Comparison of ENCODE assay signal across 29 mouse cellular contexts in the genomic region with DNA sequence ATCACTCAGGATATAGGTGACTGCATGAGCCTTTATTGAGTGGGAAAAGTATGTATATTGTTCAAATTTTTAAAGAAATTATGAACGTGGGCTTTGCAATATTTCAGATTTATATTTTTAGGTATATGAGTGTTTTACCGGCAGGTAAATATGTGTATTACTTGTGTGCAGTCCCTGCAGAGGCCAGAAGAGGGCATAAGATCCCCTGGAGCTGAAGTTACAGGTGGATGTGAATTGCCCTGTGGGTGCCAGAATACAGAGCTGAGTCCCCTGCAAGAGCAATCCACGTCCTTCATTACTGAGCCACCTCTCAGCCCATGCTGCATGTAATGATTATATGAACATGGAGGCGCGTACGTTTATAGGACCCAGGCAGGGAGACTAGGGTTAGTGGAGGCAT.
DNase-seq lines count a peak whose midpoint lies in the region; ATAC-seq and TF ChIP-seq lines count a peak whose summit lies in the region.
"Had no signal": no experiment of that assay in that cellular context is flagged by ENCODE, and none has a peak within 500 bp of the region (broad histone marks: within the 10 kb centered on the region; RNA-seq: fewer than 3 reads in every experiment).

No protein-coding gene starts in this region.

- DNase-seq in lung, embryonic 14.5 days: no peak
- no peak for DNase-seq in lung, postnatal 25 days (ENCODE audit: low spot score)
- no peak for DNase-seq in Patski (ENCODE audit: low read depth, low spot score)
- DNase-seq in adrenal gland, adult (ENCODE audit: inconsistent age in 2 of 2, low spot score in 1 of 2): no peak
- no peak for DNase-seq in adrenal gland, postnatal 14 days
- DNase-seq: cerebellum, adult 2 months; cerebellum, postnatal 14 days; gastrocnemius, postnatal 10 days; kidney, adult 11 months; kidney, postnatal 36 days; layer of hippocampus, postnatal 36 days; left cerebral cortex, postnatal 4 days; lung, postnatal 4 days; midbrain, embryonic 14.5 days; retina, postnatal 1 day; right cerebral cortex, postnatal 14 days; thymus, adult 2 months; thymus, postnatal 36 days had no signal

- no peaks in the 10 kb centered on the region for H3K27me3 ChIP-seq in intestine, postnatal 0 days (replicated peaks; ENCODE audit: control insufficient read depth, insufficient read depth, low read length)
- no peaks in the 10 kb centered on the region for H3K27me3 ChIP-seq in intestine, embryonic 15.5 days (replicated peaks)
- no peaks in the 10 kb centered on the region for H3K27me3 ChIP-seq in lung, embryonic 14.5 days (ENCODE audit: insufficient read depth, low read length)
- H3K27me3 ChIP-seq in Patski: no peaks in the 10 kb centered on the region
- H3K27me3 ChIP-seq: heart, embryonic 15.5 days; kidney, embryonic 15.5 days; liver, embryonic 15.5 days; megakaryocyte, embryonic 14.5 days; neural tube, embryonic 15.5 days; stomach, embryonic 15.5 days had no signal

- no peaks in the 10 kb centered on the region; the same call in 1 of the 2 replicates for H3K4me1 ChIP-seq in intestine, postnatal 0 days (replicated peaks; ENCODE audit: control insufficient read depth, insufficient read depth, low read length)
- H3K4me1 ChIP-seq in intestine, embryonic 15.5 days (replicated peaks): peaks cover 12% of the 10 kb centered on the region; the same call in 1 of the 2 replicates
- H3K4me1 ChIP-seq in lung, embryonic 14.5 days (ENCODE audit: insufficient read depth): peaks cover 8% of the 10 kb centered on the region
- H3K4me1 ChIP-seq: megakaryocyte, embryonic 14.5 days had no signal

- 94% methylated on average over 6 of the region's 6 CpGs for WGBS in intestine, postnatal 0 days
- WGBS in intestine, embryonic 15.5 days: 94% methylated on average over 6 of the region's 6 CpGs
- WGBS in lung, embryonic 14.5 days: 93% methylated on average over 6 of the region's 6 CpGs

- H3K9ac ChIP-seq in intestine, postnatal 0 days (ENCODE audit: low read depth, low read length): no peak overlapping the region
- H3K9ac ChIP-seq in intestine, embryonic 15.5 days: no peak overlapping the region
- H3K9ac ChIP-seq in lung, embryonic 14.5 days: no peak overlapping the region
- H3K9ac ChIP-seq: heart, embryonic 15.5 days; kidney, embryonic 15.5 days; liver, embryonic 15.5 days; neural tube, embryonic 15.5 days; stomach, embryonic 15.5 days had no signal

- in situ Hi-C loops in Patski (cut with MboI; ENCODE audit: low pct_unique_long_range_greater_than_20kb): loop anchor here (5.0 kb wide), 1 partner anchor 107 kb away; no protein-coding TSS in a partner anchor

- H3K4me3 ChIP-seq in intestine, postnatal 0 days (ENCODE audit: low read depth, low read length): no peak overlapping the region
- no peak overlapping the region for H3K4me3 ChIP-seq in intestine, embryonic 15.5 days (replicated peaks)
- H3K4me3 ChIP-seq in lung, embryonic 14.5 days (ENCODE audit: low read depth, low read length): no peak overlapping the region
- H3K4me3 ChIP-seq: erythroblast, embryonic 14.5 days; heart, embryonic 15.5 days; kidney, embryonic 15.5 days; liver, embryonic 15.5 days; megakaryocyte, embryonic 14.5 days; neural tube, embryonic 15.5 days; stomach, embryonic 15.5 days had no signal

- no peaks in the 10 kb centered on the region for H3K36me3 ChIP-seq in intestine, postnatal 0 days (ENCODE audit: control insufficient read depth, insufficient read depth)
- no peaks in the 10 kb centered on the region for H3K36me3 ChIP-seq in intestine, embryonic 15.5 days
- H3K36me3 ChIP-seq in lung, embryonic 14.5 days (ENCODE audit: insufficient read depth): no peaks in the 10 kb centered on the region
- H3K36me3 ChIP-seq: heart, embryonic 15.5 days; kidney, embryonic 15.5 days; liver, embryonic 15.5 days; neural tube, embryonic 15.5 days; stomach, embryonic 15.5 days had no signal

- POLR2A ChIA-PET in Patski (lab: Charles Lee): interaction anchor here (0.6 kb wide), 1 partner anchor 370 kb away, joined by 3 read pairs; no protein-coding TSS in a partner anchor

- peak; percentile 20; the same call in 1 of the 2 replicates for TF ChIP-seq CTCF in intestine, postnatal 0 days (IDR thresholded peaks at IDR 0.05; ENCODE audit: low read depth)
- peak; percentile 32; the same call in 1 of the 2 replicates for TF ChIP-seq CTCF in lung, embryonic 14.5 days (IDR thresholded peaks at IDR 0.05; ENCODE audit: low read depth)
- peak; percentile 38 for TF ChIP-seq CTCF in Patski (IDR thresholded peaks at IDR 0.05)

- no peak for ATAC-seq in intestine, postnatal 0 days
- ATAC-seq in intestine, embryonic 15.5 days: no peak
- no peak for ATAC-seq in lung, embryonic 14.5 days (ENCODE audit: insufficient read depth)
- no peak for ATAC-seq in Patski
- ATAC-seq: CD4-positive, CD25-positive, alpha-beta regulatory T cell, adult 4 months; forebrain, embryonic 16.5 days had no signal

- CTCF ChIA-PET in Patski (lab: Charles Lee): interaction anchor here (3.2 to 7.1 kb wide), 2 partner anchors 14 to 37 kb away, joined by 9 to 87 read pairs; no protein-coding TSS in a partner anchor

- no peak overlapping the region for H3K4me2 ChIP-seq in intestine, postnatal 0 days (replicated peaks; ENCODE audit: low read depth)
- H3K4me2 ChIP-seq in intestine, embryonic 15.5 days (replicated peaks): no peak overlapping the region
- H3K4me2 ChIP-seq in lung, embryonic 14.5 days: no peak overlapping the region
- H3K4me2 ChIP-seq: heart, embryonic 15.5 days; kidney, embryonic 15.5 days; liver, embryonic 15.5 days; neural tube, embryonic 15.5 days; stomach, embryonic 15.5 days had no signal

- no peak overlapping the region for H3K27ac ChIP-seq in intestine, postnatal 0 days (ENCODE audit: low read depth, low read length)
- no peak overlapping the region for H3K27ac ChIP-seq in intestine, embryonic 15.5 days
- H3K27ac ChIP-seq in lung, embryonic 14.5 days (ENCODE audit: low read depth): no peak overlapping the region
- H3K27ac ChIP-seq: heart, embryonic 15.5 days; kidney, embryonic 15.5 days; liver, embryonic 15.5 days; neural tube, embryonic 15.5 days; stomach, embryonic 15.5 days had no signal

- H3K9me3 ChIP-seq in intestine, postnatal 0 days (ENCODE audit: control insufficient read depth): no peaks in the 10 kb centered on the region
- H3K9me3 ChIP-seq in intestine, embryonic 15.5 days: no peaks in the 10 kb centered on the region
- H3K9me3 ChIP-seq in lung, embryonic 14.5 days (ENCODE audit: low read depth, low read length): no peaks in the 10 kb centered on the region
- H3K9me3 ChIP-seq: heart, embryonic 15.5 days; kidney, embryonic 15.5 days; neural tube, embryonic 15.5 days; stomach, embryonic 15.5 days had no signal
